Mouse (Mus musculus) kidney, postnatal 25 days (tissue): ENCODE results near the gene Ccnl2.

Experiments
- DNase-seq, 2 experiments: peaks; one replicate each; pipeline ENCODE4 v3.0.0; 2021; ENCODE audit warnings: mixed read lengths in 2 of 2

Ccnl2 gene

GRCm38 (mm10) chr4:155871404-155871803, 59.1 kb downstream of the Ccnl2 start:
- DNase-seq, result no peak
